ENCODE assay signal across 19 mouse cellular contexts in the genomic region with DNA sequence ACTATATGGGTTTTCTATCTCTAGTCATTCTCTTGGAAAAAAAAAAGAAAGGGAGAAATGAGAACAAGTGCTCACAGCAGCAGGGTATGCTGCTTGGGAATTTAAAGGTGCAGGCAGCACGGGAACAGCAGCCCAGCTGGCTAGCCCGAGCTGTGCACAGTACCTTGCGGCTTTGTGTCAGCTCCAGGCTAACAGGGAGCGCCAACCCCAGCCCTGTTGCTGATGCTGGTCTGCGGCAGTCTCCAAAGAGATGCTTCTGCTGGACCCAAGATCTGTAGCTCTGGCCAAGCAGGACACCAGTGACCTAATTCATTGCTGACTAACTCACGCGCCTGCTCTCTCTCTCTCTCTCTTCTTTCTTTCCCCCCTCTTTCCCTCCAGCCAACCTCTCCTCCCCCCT.
DNase-seq lines count a peak whose midpoint lies in the region; ATAC-seq and TF ChIP-seq lines count a peak whose summit lies in the region.
"Had no signal": no experiment of that assay in that cellular context is flagged by ENCODE, and none has a peak within 500 bp of the region (broad histone marks: within the 10 kb centered on the region; RNA-seq: fewer than 3 reads in every experiment).

No protein-coding gene starts in this region.

- no peak overlapping the region for H3K4me3 ChIP-seq in hindbrain, embryonic 15.5 days
- H3K4me3 ChIP-seq in hindbrain, embryonic 16.5 days (ENCODE audit: low read length): no peak overlapping the region
- H3K4me3 ChIP-seq in midbrain, postnatal 0 days (ENCODE audit: low read depth, low read length): no peak overlapping the region
- no peak overlapping the region for H3K4me3 ChIP-seq in midbrain, embryonic 14.5 days (replicated peaks; ENCODE audit: low read depth, low read length)
- H3K4me3 ChIP-seq: heart, embryonic 13.5 days; intestine, embryonic 15.5 days; kidney, embryonic 15.5 days; liver, embryonic 15.5 days; neural tube, embryonic 13.5 days had no signal

- WGBS in hindbrain, embryonic 15.5 days: 50% methylated on average over 7 of the region's 7 CpGs
- 50% methylated on average over 7 of the region's 7 CpGs for WGBS in hindbrain, embryonic 16.5 days
- 56% methylated on average over 7 of the region's 7 CpGs for WGBS in midbrain, postnatal 0 days
- WGBS in midbrain, embryonic 14.5 days: 66% methylated on average over 7 of the region's 7 CpGs

- H3K36me3 ChIP-seq in hindbrain, embryonic 15.5 days: no peaks in the 10 kb centered on the region
- no peaks in the 10 kb centered on the region; the same call in 1 of the 2 replicates for H3K36me3 ChIP-seq in hindbrain, embryonic 16.5 days (ENCODE audit: control insufficient read depth, insufficient read depth, low read length)
- H3K36me3 ChIP-seq in midbrain, postnatal 0 days (ENCODE audit: insufficient read depth, low read length): no peaks in the 10 kb centered on the region
- H3K36me3 ChIP-seq in midbrain, embryonic 14.5 days (ENCODE audit: control insufficient read depth, insufficient read depth, low read length): no peaks in the 10 kb centered on the region
- H3K36me3 ChIP-seq: heart, embryonic 13.5 days; intestine, embryonic 15.5 days; kidney, embryonic 15.5 days; liver, embryonic 15.5 days; neural tube, embryonic 13.5 days had no signal

- no peak for ATAC-seq in hindbrain, embryonic 15.5 days (ENCODE audit: low FRiP score, low read depth)
- no peak for ATAC-seq in hindbrain, embryonic 16.5 days
- no peak; the same call in 1 of the 2 replicates for ATAC-seq in midbrain, postnatal 0 days (ENCODE audit: low FRiP score)
- no peak for ATAC-seq in midbrain, embryonic 14.5 days (ENCODE audit: low FRiP score, low TSS enrichment)
- no peak for ATAC-seq in granulocyte monocyte progenitor cell, adult 5-6 weeks (replicated peaks; ENCODE audit: poor library complexity, severe bottlenecking)
- ATAC-seq: intestine, embryonic 15.5 days; lung, postnatal 0 days had no signal

- H3K9me3 ChIP-seq in hindbrain, embryonic 15.5 days: no peaks in the 10 kb centered on the region
- no peaks in the 10 kb centered on the region for H3K9me3 ChIP-seq in hindbrain, embryonic 16.5 days (ENCODE audit: control insufficient read depth, low read length)
- no peaks in the 10 kb centered on the region for H3K9me3 ChIP-seq in midbrain, postnatal 0 days (ENCODE audit: low read length)
- H3K9me3 ChIP-seq in midbrain, embryonic 14.5 days (ENCODE audit: control insufficient read depth, low read length): no peaks in the 10 kb centered on the region
- H3K9me3 ChIP-seq: heart, embryonic 13.5 days; intestine, embryonic 15.5 days; kidney, embryonic 15.5 days; liver, embryonic 15.5 days; neural tube, embryonic 13.5 days had no signal

- H3K9ac ChIP-seq in hindbrain, embryonic 15.5 days: no peak overlapping the region
- no peak overlapping the region for H3K9ac ChIP-seq in hindbrain, embryonic 16.5 days (ENCODE audit: low read depth, low read length)
- H3K9ac ChIP-seq in midbrain, postnatal 0 days (replicated peaks; ENCODE audit: low read length, poor library complexity, severe bottlenecking): no peak overlapping the region
- H3K9ac ChIP-seq in midbrain, embryonic 14.5 days (replicated peaks; ENCODE audit: low read length): no peak overlapping the region
- H3K9ac ChIP-seq: heart, embryonic 13.5 days; intestine, embryonic 15.5 days; kidney, embryonic 15.5 days; liver, embryonic 15.5 days; neural tube, embryonic 13.5 days had no signal

- peak overlapping the region; percentile 71 for H3K27ac ChIP-seq in hindbrain, embryonic 15.5 days (replicated peaks)
- H3K27ac ChIP-seq in hindbrain, embryonic 16.5 days (ENCODE audit: low read depth, low read length): no peak overlapping the region
- peak overlapping the region; percentile 39 for H3K27ac ChIP-seq in midbrain, postnatal 0 days (ENCODE audit: low read depth, low read length)
- H3K27ac ChIP-seq in midbrain, embryonic 14.5 days (replicated peaks; ENCODE audit: low read depth, low read length): no peak overlapping the region
- H3K27ac ChIP-seq: heart, embryonic 13.5 days; intestine, embryonic 15.5 days; kidney, embryonic 15.5 days; liver, embryonic 15.5 days; neural tube, embryonic 13.5 days had no signal

- peaks cover 8% of the 10 kb centered on the region; the same call in 1 of the 2 replicates for H3K4me1 ChIP-seq in hindbrain, embryonic 15.5 days (replicated peaks)
- no peaks in the 10 kb centered on the region; the same call in 1 of the 2 replicates for H3K4me1 ChIP-seq in hindbrain, embryonic 16.5 days (ENCODE audit: control insufficient read depth, insufficient read depth, low read depth, low read length)
- no peaks in the 10 kb centered on the region for H3K4me1 ChIP-seq in midbrain, postnatal 0 days (ENCODE audit: insufficient read depth, low read length)
- no peaks in the 10 kb centered on the region for H3K4me1 ChIP-seq in midbrain, embryonic 14.5 days (ENCODE audit: control insufficient read depth, insufficient read depth, low read length)
- H3K4me1 ChIP-seq: heart, embryonic 13.5 days; intestine, embryonic 15.5 days; kidney, embryonic 15.5 days; liver, embryonic 15.5 days; neural tube, embryonic 13.5 days had no signal

- H3K4me2 ChIP-seq in hindbrain, embryonic 15.5 days: no peak overlapping the region
- H3K4me2 ChIP-seq in hindbrain, embryonic 16.5 days (ENCODE audit: low read length): no peak overlapping the region
- H3K4me2 ChIP-seq in midbrain, postnatal 0 days (ENCODE audit: low read depth, low read length, poor library complexity, severe bottlenecking): peak overlapping the region; percentile 5; the same call in 1 of the 2 replicates
- no peak overlapping the region for H3K4me2 ChIP-seq in midbrain, embryonic 14.5 days (ENCODE audit: low read length)
- H3K4me2 ChIP-seq: heart, embryonic 13.5 days; intestine, embryonic 15.5 days; kidney, embryonic 15.5 days; liver, embryonic 15.5 days; neural tube, embryonic 13.5 days had no signal

- TF ChIP-seq CTCF in midbrain, postnatal 0 days (IDR thresholded peaks at IDR 0.05): no peak

- no peaks in the 10 kb centered on the region for H3K27me3 ChIP-seq in hindbrain, embryonic 15.5 days
- no peaks in the 10 kb centered on the region for H3K27me3 ChIP-seq in hindbrain, embryonic 16.5 days (replicated peaks; ENCODE audit: control insufficient read depth, insufficient read depth, low read length)
- no peaks in the 10 kb centered on the region for H3K27me3 ChIP-seq in midbrain, postnatal 0 days (ENCODE audit: insufficient read depth, low read length)
- H3K27me3 ChIP-seq in midbrain, embryonic 14.5 days (ENCODE audit: control insufficient read depth, insufficient read depth, low read length): no peaks in the 10 kb centered on the region
- H3K27me3 ChIP-seq: heart, embryonic 13.5 days; kidney, embryonic 15.5 days; liver, embryonic 15.5 days; neural tube, embryonic 13.5 days had no signal

- DNase-seq in cerebellum, adult 18-20 months: peak; percentile 65 to 70
- DNase-seq in cerebellum, adult 11-12 months: no peak
- DNase-seq in midbrain, postnatal 0 days (ENCODE audit: low spot score): no peak
- DNase-seq in midbrain, embryonic 14.5 days: no peak
- no peak for DNase-seq in embryo, embryonic 10.5 days (ENCODE audit: low spot score)
- DNase-seq: adrenal gland, adult 8-10 months; heart, adult 11 months; heart, postnatal 4 days; right cerebral cortex, postnatal 4 days; thymus, postnatal 14 days had no signal

Comparison
In these comparisons a context has a peak if more than half of its experiments do, and no peak if none do; other contexts are left out.
1. DNase-seq: peak in cerebellum, adult 18-20 months (2 of 2); none in cerebellum, adult 11-12 months (single experiment), midbrain, postnatal 0 days (single experiment), midbrain, embryonic 14.5 days (single experiment) and embryo, embryonic 10.5 days (single experiment).
2. H3K27ac ChIP-seq: peak in hindbrain, embryonic 15.5 days (single experiment) and midbrain, postnatal 0 days (single experiment); none in hindbrain, embryonic 16.5 days (single experiment) and midbrain, embryonic 14.5 days (single experiment).